Mouse (Mus musculus): ENCODE measurements around the gene Tph1.
A peak's percentile ranks its signal among the peaks of the same experiment; 100 is the strongest.
"Not testable (repeated sequence)": the region's sequence is repeated elsewhere in the genome, so short reads cannot be mapped to it uniquely, and the experiment has no call there.

The Tph1 gene

GRCm38 (mm10) chr7:46672160-46672672 lies at the start of gene Tph1:
Gene Tph1 (minus strand): TSS chr7:46672537.
- no peak for DNase-seq

- DNase-seq, result peak; percentile 48 to 57
Measured at GRCm38 (mm10) chr7:46720460-46720859, 48.1 kb upstream of the Tph1 start.

- peak; percentile 42 to 55 for DNase-seq
Measured at GRCm38 (mm10) chr7:46719526-46719925, 47.2 kb upstream of the Tph1 start.

- peak; percentile 85 to 91 for DNase-seq
Measured at GRCm38 (mm10) chr7:46718591-46719270, 46.4 kb upstream of the Tph1 start.

- DNase-seq, result peak; percentile 48 to 50
Measured at GRCm38 (mm10) chr7:46716897-46717296, 44.6 kb upstream of the Tph1 start.

GRCm38 (mm10) chr7:46715600-46715999 lies 43.3 kb upstream of the Tph1 start, which contains the start of gene Saa3:
Gene Saa3 (minus strand): TSS chr7:46715700.
- no peak for DNase-seq

- peak; percentile 83 to 89 for DNase-seq
Measured at GRCm38 (mm10) chr7:46714518-46714917, 42.2 kb upstream of the Tph1 start.

- no peak for DNase-seq
Measured at GRCm38 (mm10) chr7:46712250-46712649, 39.9 kb upstream of the Tph1 start.

- DNase-seq, result peak; percentile 82 to 91
Measured at GRCm38 (mm10) chr7:46710390-46710844, 38.1 kb upstream of the Tph1 start, which contains the start of gene Saal1. Gene Saal1 (minus strand): TSS chr7:46710680.

GRCm38 (mm10) chr7:46700521-46701025 lies 28.2 kb upstream of the Tph1 start:
- DNase-seq, result peak in 1 of 2 experiments; percentile 60

GRCm38 (mm10) chr7:46696754-46697153 lies 24.4 kb upstream of the Tph1 start:
- no peak for DNase-seq

GRCm38 (mm10) chr7:46686827-46687226 lies 14.5 kb upstream of the Tph1 start:
- no peak for DNase-seq

GRCm38 (mm10) chr7:46680732-46681131 lies 8.4 kb upstream of the Tph1 start:
- no peak for DNase-seq

- DNase-seq, result not testable (repeated sequence)
Measured at GRCm38 (mm10) chr7:46679044-46679443, 6.7 kb upstream of the Tph1 start.

GRCm38 (mm10) chr7:46678417-46678816 lies 6.1 kb upstream of the Tph1 start:
- DNase-seq, result no peak

GRCm38 (mm10) chr7:46676808-46677360 lies 4.5 kb upstream of the Tph1 start:
- peak; percentile 65 to 76 for DNase-seq

- DNase-seq, result no peak
Measured at GRCm38 (mm10) chr7:46675886-46676285, 3.5 kb upstream of the Tph1 start.

GRCm38 (mm10) chr7:46675061-46675460 lies 2.7 kb upstream of the Tph1 start:
- DNase-seq, result no peak

- DNase-seq, result no peak
Measured at GRCm38 (mm10) chr7:46667256-46667655, 5.1 kb downstream of the Tph1 start.

GRCm38 (mm10) chr7:46665236-46665635 lies 7.1 kb downstream of the Tph1 start:
- DNase-seq, result peak; percentile 47 to 57

GRCm38 (mm10) chr7:46661591-46662090 lies 10.7 kb downstream of the Tph1 start:
- no peak for DNase-seq

- no peak for DNase-seq
Measured at GRCm38 (mm10) chr7:46652279-46652678, 20.1 kb downstream of the Tph1 start.

- not testable (repeated sequence) for DNase-seq
Measured at GRCm38 (mm10) chr7:46650231-46650630, 22.1 kb downstream of the Tph1 start.

All from cerebellum, adult 18-20 months (tissue).